Mouse (Mus musculus) stomach, postnatal 0 days (tissue): ENCODE data around the gene Steap3. TPM values are rescaled to one million over a fixed set of nuclear protein-coding genes. Genes with fewer than 3 reads are reported as not detected.
"Not testable (repeated sequence)": the region's sequence is repeated elsewhere in the genome, so short reads cannot be mapped to it uniquely, and the experiment has no call there.

ENCODE experiments used
- ATAC-seq: fragments of 200-750 bp; cut with Nextera tagmentation; 2 replicates; pipeline ENCODE4 v1.8.0; 2017; ENCODE audit not compliant: low FRiP score, low TSS enrichment
- DNase-seq: peaks from one replicate; pipeline ENCODE4 v3.0.0-alpha.2; 2016; ENCODE audit warnings: low spot score
- H3K27ac ChIP-seq: fragments of 300-500 bp; sonication (generic); replicated peaks from 2 replicates; pipeline ENCODE4 v1.5.1; 2014; ENCODE audit warnings: mild to moderate bottlenecking, control low read depth
- H3K27me3 ChIP-seq: fragments of 300-500 bp; sonication (generic); 2 replicates; pipeline ENCODE4 v1.6.1; 2014; ENCODE audit warnings: low read length; ENCODE audit not compliant: control insufficient read depth, insufficient read depth
- H3K36me3 ChIP-seq: fragments of 300-500 bp; sonication (generic); 2 replicates; pipeline ENCODE4 v1.6.1; 2014; ENCODE audit warnings: low read length, mixed read lengths; ENCODE audit not compliant: control insufficient read depth, insufficient read depth
- H3K4me1 ChIP-seq: fragments of 300-500 bp; sonication (generic); replicated peaks from 2 replicates; pipeline ENCODE4 v1.6.1; 2014; ENCODE audit warnings: antibody characterized with exemption; ENCODE audit not compliant: control insufficient read depth, insufficient read depth
- H3K4me2 ChIP-seq: fragments of 300-500 bp; sonication (generic); replicated peaks from 2 replicates; pipeline ENCODE4 v1.6.1; 2014; ENCODE audit warnings: low read depth, mild to moderate bottlenecking, control low read depth, moderate library complexity
- H3K4me3 ChIP-seq: fragments of 300-500 bp; sonication (generic); 2 replicates; pipeline ENCODE4 v1.5.1; 2014; ENCODE audit warnings: low read depth, low read length, control low read depth
- H3K9ac ChIP-seq: fragments of 300-500 bp; sonication (generic); 2 replicates; pipeline ENCODE4 v1.6.1; 2014; ENCODE audit warnings: mild to moderate bottlenecking, low read length, control low read depth, mixed read lengths
- H3K9me3 ChIP-seq: fragments of 300-500 bp; sonication (generic); 2 replicates; pipeline ENCODE4 v1.6.1; 2016; ENCODE audit warnings: low read length; ENCODE audit not compliant: control insufficient read depth
- CTCF ChIP-seq: IDR thresholded peaks from 2 replicates; pipeline ENCODE4 v1.5.1; 2016; ENCODE audit warnings: antibody characterized with exemption, low read depth, mild to moderate bottlenecking, moderate library complexity
- EP300 ChIP-seq: optimal IDR thresholded peaks from 2 replicates; pipeline ENCODE3; 2016; ENCODE audit warnings: antibody characterized with exemption
- WGBS: fragments of 180-500 bp; shearing (Covaris S2); extraction: QIAGEN DNeasy Blood & Tissue Kit; methylation state at CpG from one replicate; pipeline ENCODE4 v1.1.7; 2014; 5-methylcytosine and 5-hydroxymethylcytosine counted together
- polyA plus RNA-seq: library from polyadenylated mRNA; unstranded; fragments of >200 nt; fragmentation: Nextera tagmentation; extraction: Ambion mirVana; gene quantifications from 2 replicates; pipeline ENCODE4 v1.2.1, GENCODE M21; 2015

Gene Steap3
- polyA plus RNA-seq, 1 experiment from 2014 or later, result 3.2 TPM

GRCm38 (mm10) chr1:120289843-120290242 lies 17.3 kb upstream of the Steap3 start:
- WGBS, result 61% methylated on average over 2 of the region's 2 CpGs
- Histone ChIP-seq H3K4me3 (no peak overlapping the region), H3K36me3 (no peaks in the 10 kb centered on the region), H3K9ac (no peak overlapping the region), H3K9me3 (0 out of 2 replicates have a peak, but pooled peaks cover 2% of the 10 kb centered on the region), H3K27me3 (no peaks in the 10 kb centered on the region), H3K4me2 (no peak overlapping the region), H3K27ac (no peak overlapping the region), H3K4me1 (no peaks in the 10 kb centered on the region)
- DNase-seq (no peak), ATAC-seq (no peak)
- TF ChIP-seq CTCF (peak; percentile 48), EP300 (no peak)

DNA sequence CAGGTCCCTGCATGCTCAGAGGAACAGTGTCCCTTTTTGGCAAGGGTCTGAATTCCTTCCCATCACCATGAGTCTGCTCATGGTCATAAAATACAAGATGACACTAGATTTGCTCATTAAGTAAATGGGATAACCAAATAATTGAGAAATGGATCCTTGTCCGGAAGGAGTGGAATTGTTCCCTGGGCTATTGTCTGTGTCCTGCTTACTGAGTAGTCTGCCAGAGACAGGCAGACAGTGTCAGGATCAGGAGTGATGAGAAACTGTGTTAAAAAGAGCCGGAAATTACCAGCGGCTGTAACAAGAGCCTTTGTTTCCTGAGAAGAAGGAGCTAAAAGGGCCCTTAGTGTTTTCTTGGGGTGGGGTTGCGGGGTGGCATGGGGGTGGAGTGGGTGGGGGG lies 15.2 kb upstream of the Steap3 start:
- H3K27ac ChIP-seq, result no peak overlapping the region
- 60% methylated on average over 4 of the region's 4 CpGs for WGBS
- H3K4me2 ChIP-seq, result no peak overlapping the region
- ATAC-seq, result no peak
- DNase-seq, result no peak
- 0 out of 2 replicates have a peak, but pooled peaks cover 2% of the 10 kb centered on the region for H3K9me3 ChIP-seq
- no peak for TF ChIP-seq EP300
- no peak for TF ChIP-seq CTCF
- H3K4me1 ChIP-seq, result no peaks in the 10 kb centered on the region
- no peaks in the 10 kb centered on the region for H3K27me3 ChIP-seq
- no peak overlapping the region for H3K4me3 ChIP-seq
- no peak overlapping the region for H3K9ac ChIP-seq
- H3K36me3 ChIP-seq, result no peaks in the 10 kb centered on the region

DNA sequence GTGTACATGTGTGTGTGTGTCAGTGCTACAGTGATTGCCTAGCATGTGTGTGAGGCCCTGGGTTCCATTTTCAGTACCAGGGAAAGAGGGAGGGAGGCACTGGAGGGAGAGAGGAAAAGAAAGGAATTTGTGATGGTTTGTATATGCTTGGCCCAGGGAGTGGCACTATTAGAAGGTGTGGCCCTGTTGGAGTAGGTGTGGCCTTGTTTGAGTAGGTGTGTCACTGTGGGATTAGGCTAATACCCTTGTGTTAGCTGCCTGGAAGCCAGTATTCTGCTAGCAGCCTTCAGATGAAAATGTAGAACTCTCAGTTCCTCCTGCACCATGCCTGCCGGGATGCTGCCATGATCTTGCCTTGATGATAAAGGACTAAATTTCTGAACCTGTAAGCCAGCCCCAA lies 3.6 kb upstream of the Steap3 start:
- not testable (repeated sequence) for H3K4me1 ChIP-seq, H3K27ac ChIP-seq, H3K4me3 ChIP-seq, H3K27me3 ChIP-seq, H3K9me3 ChIP-seq, DNase-seq, H3K9ac ChIP-seq, H3K36me3 ChIP-seq, ATAC-seq, H3K4me2 ChIP-seq
- WGBS, result 80% methylated on average over 1 of the region's 1 CpGs

- 76% methylated on average over 3 of the region's 3 CpGs for WGBS
Measured at GRCm38 (mm10) chr1:120275224-120275623, 2.7 kb upstream of the Steap3 start.

DNA sequence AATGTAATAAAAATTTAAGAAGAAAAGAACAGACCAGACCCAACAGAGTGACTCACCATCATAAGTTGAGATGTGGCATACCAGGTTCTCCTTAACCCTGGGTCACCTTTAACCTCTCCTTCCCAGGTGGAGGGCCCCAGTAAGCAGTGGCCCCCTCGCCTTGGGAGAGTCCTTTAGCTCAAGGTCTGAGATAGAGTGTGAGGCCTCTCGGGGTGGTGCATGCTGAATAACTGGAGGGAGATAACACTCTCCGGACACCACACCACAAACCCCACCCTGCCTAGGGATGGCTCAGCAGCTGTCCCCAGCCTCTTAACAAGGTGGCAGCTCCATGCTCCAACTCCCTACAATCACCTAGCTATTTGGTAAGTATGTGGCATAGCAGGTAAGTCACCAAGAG lies 1.6 kb downstream of the Steap3 start:
- Histone ChIP-seq H3K4me2 (no peak overlapping the region), H3K36me3 (no peaks in the 10 kb centered on the region), H3K9me3 (no peaks in the 10 kb centered on the region), H3K4me1 (no peaks in the 10 kb centered on the region), H3K27ac (no peak overlapping the region), H3K4me3 (no peak overlapping the region), H3K9ac (no peak overlapping the region), H3K27me3 (no peaks in the 10 kb centered on the region)
- WGBS, result 57% methylated on average over 3 of the region's 3 CpGs
- DNase-seq, result no peak
- TF ChIP-seq CTCF (no peak), EP300 (no peak)
- no peak for ATAC-seq

More at GRCm38 (mm10) chr1:120275224-120275623, 2.7 kb upstream of the Steap3 start:
- ATAC-seq (no peak), DNase-seq (no peak)
- Histone ChIP-seq H3K27ac (no peak overlapping the region), H3K4me1 (no peaks in the 10 kb centered on the region), H3K36me3 (no peaks in the 10 kb centered on the region), H3K9me3 (no peaks in the 10 kb centered on the region), H3K4me2 (no peak overlapping the region), H3K9ac (no peak overlapping the region), H3K27me3 (no peaks in the 10 kb centered on the region), H3K4me3 (no peak overlapping the region)
- TF ChIP-seq EP300 (no peak), CTCF (no peak)

GRCm38 (mm10) chr1:120270115-120270514 lies 2.4 kb downstream of the Steap3 start:
- H3K36me3 ChIP-seq, result no peaks in the 10 kb centered on the region
- TF ChIP-seq EP300 (no peak), CTCF (no peak)

More at GRCm38 (mm10) chr1:120270115-120270514, 2.4 kb downstream of the Steap3 start:
- no peaks in the 10 kb centered on the region for H3K9me3 ChIP-seq
- H3K27me3 ChIP-seq, result no peaks in the 10 kb centered on the region
- no peak overlapping the region for H3K4me2 ChIP-seq
- H3K4me3 ChIP-seq, result no peak overlapping the region
- H3K27ac ChIP-seq, result no peak overlapping the region
- WGBS, result 57% methylated on average over 7 of the region's 7 CpGs
- DNase-seq (no peak), ATAC-seq (no peak)
- no peak overlapping the region for H3K9ac ChIP-seq
- H3K4me1 ChIP-seq, result peaks cover 3% of the 10 kb centered on the region; the same call in 1 of the 2 replicates
